Mouse (Mus musculus): Measurements from ENCODE around the gene Cpeb3.

Cpeb3 gene

GRCm38 (mm10) chr19:37032364-37032763, 176.0 kb downstream of the Cpeb3 start:
- no peak for DNase-seq (ENCODE audit: low spot score)

GRCm38 (mm10) chr19:37031446-37031845, 177.0 kb downstream of the Cpeb3 start:
- DNase-seq (ENCODE audit: low spot score), result no peak

GRCm38 (mm10) chr19:37029771-37030170, 178.6 kb downstream of the Cpeb3 start:
- no peak for DNase-seq (ENCODE audit: low spot score)

GRCm38 (mm10) chr19:37026408-37026807, 182.0 kb downstream of the Cpeb3 start:
- no peak for DNase-seq (ENCODE audit: low spot score)

GRCm38 (mm10) chr19:37025839-37026319, 182.5 kb downstream of the Cpeb3 start:
- no peak for DNase-seq (ENCODE audit: low spot score)

- no peak for DNase-seq (ENCODE audit: low spot score)
Measured at GRCm38 (mm10) chr19:37022146-37022545, 186.3 kb downstream of the Cpeb3 start.

- no peak for DNase-seq (ENCODE audit: low spot score)
Measured at GRCm38 (mm10) chr19:37020951-37021350, 187.4 kb downstream of the Cpeb3 start.

- DNase-seq (ENCODE audit: low spot score), result no peak
Measured at GRCm38 (mm10) chr19:37020531-37020930, 187.9 kb downstream of the Cpeb3 start.

- no peak for DNase-seq (ENCODE audit: low spot score)
Measured at GRCm38 (mm10) chr19:37018931-37019330, 189.5 kb downstream of the Cpeb3 start.

GRCm38 (mm10) chr19:37018411-37018810, 190.0 kb downstream of the Cpeb3 start:
- DNase-seq (ENCODE audit: low spot score), result peak; percentile 82

GRCm38 (mm10) chr19:37016890-37017289, 191.5 kb downstream of the Cpeb3 start:
- DNase-seq (ENCODE audit: low spot score), result no peak

GRCm38 (mm10) chr19:37014173-37014939, 194.0 kb downstream of the Cpeb3 start:
- DNase-seq (ENCODE audit: low spot score), result no peak

GRCm38 (mm10) chr19:37013461-37013860, 194.9 kb downstream of the Cpeb3 start:
- no peak for DNase-seq (ENCODE audit: low spot score)

GRCm38 (mm10) chr19:37009878-37010281, 198.5 kb downstream of the Cpeb3 start:
- DNase-seq (ENCODE audit: low spot score), result no peak

- DNase-seq (ENCODE audit: low spot score), result no peak
Measured at GRCm38 (mm10) chr19:37004557-37004956, 203.8 kb downstream of the Cpeb3 start.
